Mouse (Mus musculus) C2C12 (cell line): ENCODE data around the gene Fscn3.

ENCODE experiments used
- CEBPB ChIP-seq: IDR thresholded peaks from one replicate; pipeline ENCODE4 v1.6.1; 2011; ENCODE audit warnings: low read depth, mild to moderate bottlenecking, control low read depth, moderate library complexity
- CTCF ChIP-seq: IDR thresholded peaks from one replicate; pipeline ENCODE4 v1.5.1; 2011; ENCODE audit not compliant: control insufficient read depth, insufficient read depth, insufficient read length
- FOSL1 ChIP-seq: IDR thresholded peaks from one replicate; pipeline ENCODE4 v1.8.0; 2011; ENCODE audit warnings: mild to moderate bottlenecking, low read length; ENCODE audit not compliant: poor library complexity, insufficient read depth, severe bottlenecking
- MAX ChIP-seq: IDR thresholded peaks from one replicate; pipeline ENCODE4 v1.6.1; 2011; ENCODE audit warnings: mild to moderate bottlenecking, control low read depth
- MYOD1 ChIP-seq: IDR thresholded peaks from one replicate; pipeline ENCODE4 v1.6.1; 2011; ENCODE audit warnings: low read depth; ENCODE audit not compliant: control insufficient read depth, insufficient read length
- MYOG ChIP-seq: IDR thresholded peaks from one replicate; pipeline ENCODE4 v1.6.1; 2011; ENCODE audit not compliant: control insufficient read depth, insufficient read length; ENCODE audit errors: extremely low read depth

- TF ChIP-seq CTCF (no peak), MYOG (no peak), FOSL1 (no peak), MAX (no peak), CEBPB (no peak), MYOD1 (no peak)
Observed at GRCm38 (mm10) chr6:28381983-28382382, 45.6 kb upstream of the Fscn3 start.
